Mouse (Mus musculus) embryo, embryonic 10 days (tissue): ENCODE measurements around the gene Ghr.

Experiments
- DNase-seq: peaks from one replicate; pipeline ENCODE4 v3.0.0-alpha.2; 2015; ENCODE audit warnings: low spot score

Ghr gene

DNA sequence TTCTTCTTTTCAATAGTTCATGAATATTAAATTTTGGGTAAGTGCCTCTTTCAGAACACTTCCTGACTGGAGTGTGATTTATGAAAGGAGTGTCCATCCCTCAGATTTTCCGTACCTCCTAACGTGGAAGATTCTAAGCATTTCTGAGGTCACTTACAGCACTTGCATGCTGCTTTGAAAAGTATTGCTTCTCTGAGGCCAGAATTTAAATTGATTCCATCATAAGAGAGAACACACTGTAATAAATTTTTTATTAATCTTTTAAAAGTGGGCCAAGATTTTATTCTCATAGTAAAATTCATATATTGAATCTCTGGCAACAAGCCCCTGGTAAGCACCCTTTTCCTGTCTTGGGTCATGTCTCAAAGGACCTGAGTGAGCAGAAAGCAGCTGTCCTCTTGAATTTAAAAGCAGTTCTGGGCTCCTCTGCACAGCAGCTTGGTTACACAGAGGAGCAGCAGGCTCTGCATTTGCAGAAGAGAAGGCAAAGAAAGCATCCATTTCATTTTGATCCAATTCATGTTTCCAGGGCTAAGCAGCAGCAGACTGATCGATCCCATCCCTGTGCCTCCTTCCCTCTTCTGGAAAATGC, 46.9 kb downstream of the Ghr start:
- no peak for DNase-seq

DNA sequence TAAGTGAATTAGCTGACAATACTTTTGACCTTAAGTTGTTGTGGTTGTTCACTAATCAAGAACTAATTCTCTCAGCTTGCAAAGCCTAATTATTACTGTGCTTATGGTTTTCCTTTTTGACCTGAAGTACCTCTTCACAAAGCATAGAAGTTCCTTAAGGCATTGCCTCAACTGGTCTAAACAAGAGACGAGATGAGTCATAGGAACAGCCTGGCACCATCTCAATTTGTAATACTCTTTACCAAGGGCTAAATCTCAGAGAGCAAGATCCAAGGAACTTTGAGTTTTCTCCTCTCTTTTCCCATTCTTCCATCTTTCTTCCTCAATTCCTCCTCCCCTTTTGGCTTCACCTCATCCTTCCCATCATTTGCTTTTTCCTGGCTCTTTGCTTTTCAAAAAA, 69.3 kb downstream of the Ghr start:
- DNase-seq = no peak

DNA sequence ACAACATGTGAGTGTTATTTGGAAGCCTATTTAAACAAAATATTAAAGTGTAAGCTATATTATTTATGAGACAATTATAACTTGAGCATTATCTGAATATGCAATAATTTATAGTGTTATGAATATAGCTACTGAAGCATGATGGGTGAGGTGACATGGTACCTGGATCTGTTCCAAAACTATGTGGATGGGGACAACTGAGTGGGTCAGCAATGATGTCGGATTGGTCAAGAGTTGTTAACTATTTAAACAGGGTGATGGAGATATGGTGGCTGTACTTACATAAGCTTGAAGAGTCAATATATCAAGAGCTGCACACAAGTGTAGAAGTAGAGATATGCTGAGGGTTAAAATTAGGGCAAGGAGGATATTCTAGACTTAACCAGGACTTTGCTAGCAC, 70.9 kb downstream of the Ghr start:
- DNase-seq = no peak

DNA sequence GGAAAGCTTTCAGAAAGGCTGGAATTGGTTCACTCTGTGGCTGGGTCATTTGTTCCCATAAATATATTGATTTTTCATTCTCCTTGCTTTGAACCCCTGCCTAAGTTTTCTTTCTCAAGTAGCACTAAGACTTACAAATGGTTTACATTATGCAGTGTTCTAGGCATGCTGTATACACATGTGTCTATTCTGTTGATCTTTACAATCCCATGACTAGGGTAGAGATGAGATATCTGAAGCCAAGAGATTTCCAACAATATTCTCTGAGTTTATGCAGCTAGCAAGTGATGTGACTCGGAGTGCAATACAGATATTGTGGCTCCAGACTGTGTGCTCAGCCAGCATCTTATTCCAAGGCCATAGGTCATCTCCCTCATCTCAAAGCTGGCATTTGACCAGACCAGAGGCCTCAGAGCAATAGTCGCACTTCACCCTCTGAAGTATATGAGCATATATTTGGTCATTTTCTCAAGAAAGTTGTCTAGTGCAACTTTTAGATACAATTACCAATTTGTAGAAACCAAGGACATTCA, 71.6 kb downstream of the Ghr start:
- no peak for DNase-seq

DNA sequence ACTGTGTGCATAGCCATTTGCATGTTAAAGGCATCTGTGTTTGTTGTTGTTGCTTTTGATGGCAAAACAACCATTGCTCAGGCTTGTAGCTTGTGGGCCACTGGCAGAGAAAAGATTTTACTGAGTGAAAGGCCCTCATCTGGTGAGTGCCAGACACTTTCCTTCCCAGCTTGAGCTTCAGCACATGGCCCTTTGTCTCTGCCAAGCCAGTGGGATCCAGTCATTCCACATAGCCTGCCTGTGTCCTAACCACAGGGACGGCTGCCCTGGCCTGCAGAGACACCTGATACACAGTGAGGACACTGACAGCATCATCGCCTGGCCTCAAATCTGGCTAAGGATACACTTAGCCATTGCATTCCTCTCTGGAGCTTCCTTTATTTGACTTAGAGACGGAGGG, 74.2 kb downstream of the Ghr start:
- DNase-seq = peak; percentile 6

DNA sequence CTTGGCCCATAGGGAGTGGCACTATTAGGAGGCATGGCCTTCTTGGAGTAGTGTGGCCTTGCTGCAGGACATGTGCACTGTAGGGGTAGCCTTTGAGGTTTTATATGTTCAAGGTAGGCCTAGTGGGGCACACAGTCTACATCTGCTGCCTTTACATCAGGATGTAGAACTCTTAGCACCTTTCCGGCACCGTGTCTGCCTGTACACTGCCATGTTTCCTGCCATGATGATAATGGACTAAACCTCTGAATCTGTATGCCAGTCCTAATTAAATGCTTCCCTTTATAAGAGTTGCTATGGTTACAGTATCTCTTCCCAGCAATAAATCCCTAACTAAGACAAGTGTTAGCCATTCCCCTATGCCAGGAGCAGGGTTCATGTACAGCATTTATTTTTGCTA, 76.0 kb downstream of the Ghr start:
- DNase-seq = no peak

DNA sequence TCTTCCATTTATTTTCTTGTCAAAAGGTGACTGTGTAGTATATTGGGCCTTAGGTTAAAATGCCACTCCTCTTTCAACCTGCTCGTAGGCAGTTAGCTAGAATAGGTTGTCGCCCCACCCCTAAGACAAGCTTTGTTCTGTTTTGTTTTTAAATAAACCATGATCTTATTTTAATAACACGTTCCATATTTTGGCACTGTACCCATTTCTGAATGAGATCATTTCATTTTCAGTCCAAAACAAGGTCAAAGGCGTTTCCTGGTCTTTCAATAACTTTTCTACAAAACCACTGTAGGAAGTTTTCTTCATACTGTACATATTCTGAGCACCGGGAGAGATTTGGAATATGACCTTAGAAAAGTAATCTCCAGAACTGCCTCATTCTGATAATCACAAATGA, 78.6 kb downstream of the Ghr start:
- no peak for DNase-seq

DNA sequence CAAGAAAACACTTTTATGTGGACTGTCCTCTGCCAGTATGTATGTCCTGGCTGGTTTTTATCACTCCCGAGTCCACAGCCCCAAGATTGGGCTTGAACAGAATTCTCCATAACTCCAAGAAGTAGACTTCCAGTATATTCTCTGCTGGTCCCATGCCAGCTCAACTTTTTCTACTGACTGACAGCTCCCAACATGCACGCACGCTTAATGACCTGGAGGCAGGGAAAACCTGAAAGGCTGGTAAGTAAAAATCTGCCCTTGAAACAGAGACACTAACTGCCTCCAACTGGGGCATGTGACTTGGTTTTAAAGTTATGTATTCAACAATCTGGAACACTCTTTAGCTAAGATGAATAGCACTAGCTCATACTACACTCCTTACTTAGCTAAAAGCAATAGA, 81.6 kb downstream of the Ghr start:
- no peak for DNase-seq

DNA sequence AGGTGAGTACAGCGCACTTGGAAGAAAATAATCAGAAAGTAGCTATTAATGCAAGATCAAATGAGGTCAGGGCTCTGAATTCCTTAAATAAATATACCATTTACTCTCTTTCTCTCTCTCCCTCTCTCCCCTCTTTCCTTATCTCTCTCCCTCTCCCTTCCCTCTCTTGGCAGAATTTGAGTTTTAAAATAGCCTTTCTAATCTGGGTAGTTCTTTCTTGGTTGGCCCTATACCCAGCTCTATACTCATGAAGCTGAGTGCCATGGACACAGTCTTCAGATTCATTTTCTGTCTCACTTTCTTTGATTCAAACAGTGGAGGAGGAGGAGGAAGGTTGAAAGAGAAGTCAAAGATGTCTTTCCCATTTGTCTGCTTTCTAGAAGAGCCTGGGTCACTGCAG, 84.3 kb downstream of the Ghr start:
- no peak for DNase-seq

DNA sequence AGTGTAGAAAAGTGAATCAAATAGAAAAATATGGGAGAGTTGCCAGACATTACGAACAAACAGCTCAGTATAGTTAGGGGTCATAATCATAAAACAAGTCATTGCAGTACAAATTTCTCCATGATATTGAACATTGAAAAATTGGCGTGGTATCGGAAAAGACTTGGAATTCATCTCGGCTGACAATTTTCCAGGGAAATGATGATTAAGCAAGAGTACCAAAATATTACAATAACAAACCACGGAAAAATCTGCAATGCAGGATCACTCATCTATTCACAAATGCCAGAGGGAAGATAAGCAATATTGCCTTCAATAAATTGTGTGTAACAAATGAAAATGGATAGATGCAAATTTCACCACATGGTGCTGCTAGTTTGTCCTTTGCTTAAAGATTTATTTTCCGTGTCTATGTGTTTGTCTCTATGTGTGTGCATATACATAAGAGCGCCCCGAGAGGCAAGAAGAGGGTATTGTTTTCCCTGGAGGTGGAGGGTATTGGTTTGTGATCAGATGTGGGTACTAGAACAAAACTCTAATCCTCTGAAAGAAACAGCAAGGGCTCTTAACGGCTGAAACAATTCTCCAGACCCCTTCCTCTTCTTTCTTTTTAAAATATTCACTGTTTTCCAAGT, 85.2 kb downstream of the Ghr start:
- no peak for DNase-seq

DNA sequence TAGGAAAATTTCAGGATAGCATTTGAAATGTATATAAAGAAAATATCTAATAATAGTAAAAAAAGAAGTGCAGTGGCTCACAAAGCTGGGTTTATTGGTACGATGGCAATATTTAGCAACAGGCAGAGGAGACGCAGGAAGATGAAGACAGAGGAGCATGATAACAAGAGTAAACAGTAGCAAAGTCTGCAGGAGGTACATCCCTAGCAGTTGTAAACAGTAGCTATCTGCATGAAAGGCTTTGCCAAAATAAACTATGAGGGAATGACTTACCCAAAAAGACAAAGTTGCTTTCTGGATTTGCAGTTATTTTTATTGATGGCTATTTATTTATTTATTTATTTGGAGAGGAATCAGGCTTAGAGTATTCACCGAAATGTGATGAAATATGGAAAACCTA, 92.4 kb downstream of the Ghr start:
- DNase-seq = no peak

DNA sequence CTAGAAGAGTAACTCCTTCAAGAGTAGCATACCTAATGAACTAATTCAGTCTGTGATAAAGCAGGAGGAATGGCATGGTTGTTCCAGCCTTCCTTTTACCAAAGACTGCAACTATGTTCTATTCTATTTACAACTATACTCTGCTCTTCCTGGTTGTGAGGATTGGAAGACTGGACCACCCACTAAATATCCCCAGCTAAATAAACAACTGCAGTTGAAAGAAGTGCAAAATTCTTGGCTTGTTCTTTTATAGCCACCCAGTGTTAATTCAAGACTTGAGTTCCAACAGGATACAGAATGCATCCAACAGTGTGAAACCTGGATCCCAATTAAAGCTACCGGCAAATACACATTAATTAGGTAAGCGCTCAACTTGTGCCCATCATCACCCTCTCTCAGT, 93.3 kb downstream of the Ghr start:
- no peak for DNase-seq

DNA sequence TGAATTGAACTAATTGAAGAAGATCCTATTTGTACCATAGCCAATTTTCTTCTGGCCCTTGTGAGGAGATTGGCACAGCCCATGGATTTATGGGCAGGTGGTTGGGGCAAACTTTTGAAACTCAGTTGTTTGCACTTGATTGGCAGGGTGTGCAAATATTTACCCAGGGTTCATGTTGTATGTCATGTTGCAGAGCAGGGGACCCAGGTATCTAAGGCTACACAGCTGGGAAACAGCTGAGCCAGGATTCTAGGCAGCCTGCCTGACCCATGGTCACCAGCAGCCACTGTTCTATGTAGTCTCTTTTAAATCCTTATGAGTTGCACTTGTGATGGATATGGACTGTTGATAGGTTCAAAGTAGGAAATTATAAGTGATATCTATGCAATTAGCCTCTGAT, 94.1 kb downstream of the Ghr start:
- DNase-seq = no peak

DNA sequence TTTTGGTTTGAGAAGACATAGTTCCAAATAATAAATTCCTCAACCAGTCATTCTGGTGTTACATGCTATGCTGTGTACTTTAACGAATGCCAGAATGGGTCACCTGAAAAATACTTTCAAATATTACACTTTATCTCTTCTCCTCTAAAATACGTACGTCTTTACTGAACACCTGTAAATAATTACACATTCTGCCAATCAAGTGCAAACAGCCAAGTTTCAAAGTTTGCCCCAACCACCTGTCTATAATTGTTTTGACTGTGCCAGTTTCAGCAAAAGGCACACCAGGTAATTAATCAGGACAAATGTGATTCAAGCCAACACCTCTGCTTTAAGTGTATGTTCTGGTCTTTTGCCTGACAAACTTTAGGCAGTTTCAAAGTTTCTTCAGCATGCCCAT, 94.7 kb downstream of the Ghr start:
- DNase-seq = no peak

DNA sequence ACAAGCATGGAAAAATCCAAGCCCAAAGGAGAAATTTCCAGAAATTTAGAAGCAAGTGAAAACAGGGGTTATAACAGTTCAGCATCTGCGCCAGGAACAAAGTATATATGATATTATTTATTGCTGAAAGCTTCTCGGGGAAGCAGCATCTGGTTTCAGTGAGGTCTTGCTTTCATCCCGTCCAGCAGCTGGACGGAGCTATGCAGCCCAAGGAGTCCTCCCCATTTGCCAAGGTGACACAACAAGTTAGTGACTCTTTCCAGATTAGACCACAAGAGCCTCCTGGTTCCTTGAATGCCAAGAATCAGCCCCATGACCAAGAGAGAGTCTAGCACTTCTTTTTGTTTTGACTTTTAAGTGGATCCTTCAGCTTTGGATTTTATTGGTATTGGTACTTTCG, 96.6 kb downstream of the Ghr start:
- no peak for DNase-seq

DNA sequence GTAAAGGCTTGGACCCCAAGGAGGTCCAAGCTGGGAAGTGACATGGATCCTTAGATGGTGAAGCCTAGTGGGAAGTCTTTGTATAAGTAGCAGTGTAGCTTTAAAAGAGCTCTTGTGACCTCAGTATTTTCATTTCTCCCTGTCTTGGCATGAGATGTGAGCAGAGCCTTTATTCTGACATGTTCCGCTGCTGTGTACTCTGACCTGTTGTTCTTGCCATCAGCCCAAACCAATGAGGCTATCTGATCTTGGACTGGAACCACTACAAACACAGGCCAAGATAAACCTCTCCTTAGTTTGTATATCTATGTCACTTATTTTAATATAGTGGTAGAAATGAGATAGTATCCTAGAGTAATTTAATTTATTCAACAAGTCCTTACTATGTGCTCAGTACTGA, 97.9 kb downstream of the Ghr start:
- no peak for DNase-seq

DNA sequence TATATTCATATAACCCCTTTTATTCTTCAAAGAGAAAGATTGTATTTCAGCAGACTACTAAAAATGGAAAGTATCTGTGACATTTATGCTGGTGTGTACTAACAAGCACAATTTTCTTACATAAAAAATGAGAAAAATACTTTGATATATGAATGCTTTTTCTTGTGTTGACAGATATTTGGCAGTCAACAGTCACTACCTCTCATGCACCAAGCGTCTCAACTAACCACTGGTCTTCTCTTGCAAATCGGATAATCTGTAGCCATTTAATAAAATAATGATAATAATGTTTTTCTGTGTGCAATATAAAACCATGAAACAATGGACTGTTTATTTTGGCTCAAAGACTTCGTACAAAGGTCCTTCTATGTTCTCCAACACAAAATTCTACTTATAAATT, 99.8 kb downstream of the Ghr start:
- DNase-seq = no peak

DNA sequence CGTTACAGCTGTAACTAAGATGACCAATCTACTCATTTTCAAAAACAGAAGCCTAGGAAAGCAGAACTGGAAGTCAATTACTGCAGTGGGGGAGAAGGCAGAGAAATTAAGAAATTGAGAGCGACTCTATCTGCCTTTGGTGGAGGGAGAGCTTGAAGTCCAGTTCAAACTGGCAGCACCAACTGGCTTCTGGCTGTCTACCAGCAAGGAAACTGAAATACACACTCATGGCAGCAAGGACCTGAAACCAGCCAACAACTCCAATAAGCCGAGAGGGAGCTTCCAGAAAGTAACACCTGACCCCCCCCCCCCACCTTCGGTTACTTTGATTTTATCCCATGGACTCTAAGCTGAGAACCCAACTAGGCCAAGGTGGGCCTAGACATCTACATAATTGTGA, 114.1 kb downstream of the Ghr start:
- DNase-seq = no peak

DNA sequence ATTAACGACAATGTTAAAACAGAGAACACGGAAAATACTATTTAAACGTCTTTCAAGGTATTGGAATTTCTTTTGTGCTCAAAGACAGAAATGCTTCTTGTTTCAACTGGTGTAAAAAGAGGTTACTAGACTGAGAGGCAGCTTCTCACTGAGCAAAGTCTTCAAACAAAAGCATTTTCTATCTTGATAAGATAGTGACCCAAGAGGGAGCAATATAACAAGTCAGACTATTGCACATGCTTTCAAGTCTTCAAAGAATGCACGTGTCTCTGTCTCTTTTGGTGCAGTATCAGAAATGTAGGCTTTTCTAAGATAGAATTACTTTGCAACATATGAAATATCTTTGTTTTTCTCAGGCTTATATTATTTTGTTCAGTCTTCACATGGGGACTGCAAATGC, 116.7 kb downstream of the Ghr start:
- DNase-seq = no peak

DNA sequence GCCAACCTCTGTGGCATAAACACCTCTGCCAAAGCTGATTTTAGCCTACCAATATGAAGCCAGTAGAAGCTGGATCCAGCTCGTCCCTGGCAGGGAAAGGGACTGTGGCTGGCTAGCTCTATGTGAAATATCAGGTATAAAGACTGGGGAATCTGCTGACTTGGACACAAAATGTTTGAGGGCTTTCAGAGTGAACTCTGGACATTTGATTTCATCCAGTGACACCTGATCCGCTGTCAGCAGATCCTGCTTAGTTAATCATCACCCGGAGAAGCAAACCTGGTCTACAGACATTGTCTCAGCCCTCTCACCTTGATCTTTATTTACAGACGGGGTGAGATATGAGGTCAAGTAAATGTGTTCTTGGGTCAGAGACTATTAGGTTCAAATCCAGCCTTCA, 118.5 kb downstream of the Ghr start:
- no peak for DNase-seq

DNA sequence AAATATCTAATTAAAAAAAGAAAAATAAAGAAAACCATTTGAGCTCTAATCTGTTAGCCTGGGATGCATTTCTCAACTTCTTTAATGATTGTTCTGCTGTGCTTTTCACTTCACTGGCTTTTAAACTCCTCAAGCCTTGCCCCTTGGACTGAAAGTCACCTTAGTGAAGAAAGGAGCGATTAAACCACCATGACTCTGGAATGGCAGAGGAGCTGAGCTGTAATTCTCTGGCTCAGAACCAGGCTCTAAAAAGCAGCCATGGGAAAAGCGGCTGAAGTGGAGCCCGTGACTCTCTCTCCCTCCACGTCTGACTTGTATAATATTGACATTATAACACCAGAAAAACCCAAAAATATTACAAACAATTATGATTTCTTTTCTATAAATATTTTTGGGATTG, 126.7 kb downstream of the Ghr start:
- DNase-seq = no peak

DNA sequence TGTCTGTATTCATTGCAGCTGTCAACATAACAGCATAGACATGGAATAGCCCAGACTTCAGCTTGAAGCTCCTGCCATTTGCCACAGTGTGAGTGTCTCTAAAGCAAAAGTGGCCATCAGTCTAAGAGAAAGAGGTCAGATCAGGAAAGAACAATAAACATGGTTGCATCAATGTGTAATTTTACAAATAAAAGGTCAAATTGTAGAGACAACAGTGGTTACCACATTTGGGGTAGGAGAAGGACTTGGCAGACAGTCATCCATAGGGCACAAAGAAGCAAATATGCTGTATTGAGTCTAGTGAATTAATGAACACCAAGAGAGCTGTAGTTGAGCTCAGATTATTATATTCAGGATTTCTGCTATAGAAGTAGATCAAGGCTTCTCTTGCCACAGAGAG, 127.7 kb downstream of the Ghr start:
- DNase-seq = no peak

DNA sequence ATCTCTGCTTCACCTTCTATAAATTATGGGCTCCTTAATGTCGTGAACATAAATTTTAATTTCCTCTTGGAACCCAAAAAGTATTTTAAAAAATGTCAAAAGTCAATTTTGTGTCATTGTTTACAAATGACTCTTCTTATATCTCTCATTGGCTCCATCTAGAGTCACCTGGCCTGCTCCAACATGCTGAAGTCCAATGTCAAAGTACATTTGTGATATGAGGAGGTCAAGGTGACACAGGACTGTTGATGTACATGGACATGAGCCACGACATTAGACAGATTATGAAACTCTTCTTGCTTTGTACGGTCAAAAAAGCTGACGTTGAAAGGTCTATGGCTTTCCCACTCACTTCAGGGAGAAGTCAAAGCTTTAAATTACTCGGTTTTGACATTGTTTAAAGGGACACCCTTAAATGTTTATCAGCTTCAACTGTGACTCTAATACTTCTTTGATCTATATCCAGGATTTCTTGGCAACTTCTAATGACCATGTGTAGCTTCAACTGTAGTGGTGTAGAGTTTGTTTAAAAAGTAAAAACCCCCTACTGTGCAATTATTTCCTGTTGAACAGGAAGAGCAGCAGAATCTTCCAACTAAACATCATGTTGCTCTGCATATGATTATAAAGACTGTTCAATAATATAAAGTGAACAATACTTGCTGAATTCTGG, 131.1 kb downstream of the Ghr start:
- DNase-seq = no peak

DNA sequence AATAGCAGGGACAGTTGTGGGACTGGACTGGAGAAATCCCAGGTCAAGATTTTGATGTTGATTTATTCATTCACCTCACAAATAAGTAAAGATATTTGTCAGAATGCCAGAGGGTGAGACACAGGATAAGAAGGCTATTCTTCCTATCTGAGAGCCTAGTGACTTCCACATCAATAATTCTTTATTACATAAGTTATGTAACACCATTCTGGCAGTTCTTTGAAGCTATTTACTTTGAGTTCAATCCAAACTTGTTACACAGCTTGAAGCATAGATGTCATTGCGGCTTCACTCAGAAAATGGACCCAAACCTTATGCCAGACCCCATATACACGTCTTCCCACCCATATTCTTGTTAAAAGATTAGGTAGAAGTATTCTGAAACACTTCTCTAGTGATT, 133.7 kb downstream of the Ghr start:
- DNase-seq = no peak
